Mouse (Mus musculus): ENCODE results near the gene Prep.

DNA sequence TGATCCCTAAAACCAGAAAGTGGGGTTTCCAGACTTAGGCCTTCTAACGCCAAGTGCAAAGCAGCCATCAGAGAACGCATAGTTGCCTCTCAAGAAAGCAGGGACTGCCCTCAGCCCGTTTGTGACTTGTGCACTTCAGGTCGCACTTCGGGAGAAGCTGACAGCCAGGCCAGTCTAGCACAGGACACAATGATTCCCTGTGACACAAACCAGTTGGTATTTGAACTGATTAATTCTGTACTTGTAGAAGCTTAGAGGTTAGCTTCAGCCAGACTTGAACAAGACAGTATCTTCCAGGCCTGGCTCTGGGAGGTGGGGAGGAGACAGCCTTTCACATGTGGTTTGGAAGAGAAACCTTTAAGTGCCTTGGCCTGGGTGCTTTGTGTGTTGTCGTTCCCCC lies 56.0 kb downstream of the Prep start:
- no peak for TF ChIP-seq POLR2A (IDR thresholded peaks at IDR 0.05; ENCODE audit: control insufficient read depth, low read depth, low read length)
- no peak for TF ChIP-seq CTCF (IDR thresholded peaks at IDR 0.05; ENCODE audit: control insufficient read depth, insufficient read depth, insufficient replicate concordance, low read depth, low read length)

Data from testis, adult 2 months (tissue).